Mouse (Mus musculus): Measurements from ENCODE around the gene Tlr7. TPM values are rescaled to one million over a fixed set of nuclear protein-coding genes. Genes with fewer than 3 reads are reported as not detected.
"Not testable (repeated sequence)": the region's sequence is repeated elsewhere in the genome, so short reads cannot be mapped to it uniquely, and the experiment has no call there.

Gene Tlr7
- 0.31 and 0.79 TPM in 2 replicates for polyA plus RNA-seq (2015; fragmentation: Nextera tagmentation; extraction: Ambion mirVana)

GRCm38 (mm10) chrX:167330399-167330798 lies at the start of gene Tlr7:
Tlr7 (minus strand) TSS chrX:167330558.
- Histone ChIP-seq H3K9ac (no peak within 1 kb of the TSS), H3K27ac (replicated peaks) (no peak within 1 kb of the TSS), H3K9me3 (no peaks in the 10 kb centered on the region), H3K4me1 (replicated peaks) (no peaks in the 10 kb centered on the region), H3K36me3 (no peaks in the 10 kb centered on the region), H3K4me2 (no peak within 1 kb of the TSS), H3K27me3 (0 out of 2 replicates have a peak, but pooled peaks cover 14% of the 10 kb centered on the region), H3K4me3 (no peak within 1 kb of the TSS)
- 90% methylated on average over 6 of the region's 6 CpGs for WGBS
- no peak for ATAC-seq (ENCODE audit: low FRiP score, low read depth)

- Histone ChIP-seq H3K4me3 (no peak overlapping the region), H3K36me3 (no peaks in the 10 kb centered on the region), H3K4me2 (no peak overlapping the region), H3K9ac (no peak overlapping the region), H3K27me3 (peaks cover 9% of the 10 kb centered on the region; the same call in 1 of the 2 replicates), H3K9me3 (no peaks in the 10 kb centered on the region), H3K4me1 (replicated peaks) (no peaks in the 10 kb centered on the region), H3K27ac (replicated peaks) (no peak overlapping the region)
- 58% methylated on average over 4 of the region's 4 CpGs for WGBS
- no peak for ATAC-seq (ENCODE audit: low FRiP score, low read depth)
Measured at GRCm38 (mm10) chrX:167380073-167380472, 49.7 kb upstream of the Tlr7 start.

DNA sequence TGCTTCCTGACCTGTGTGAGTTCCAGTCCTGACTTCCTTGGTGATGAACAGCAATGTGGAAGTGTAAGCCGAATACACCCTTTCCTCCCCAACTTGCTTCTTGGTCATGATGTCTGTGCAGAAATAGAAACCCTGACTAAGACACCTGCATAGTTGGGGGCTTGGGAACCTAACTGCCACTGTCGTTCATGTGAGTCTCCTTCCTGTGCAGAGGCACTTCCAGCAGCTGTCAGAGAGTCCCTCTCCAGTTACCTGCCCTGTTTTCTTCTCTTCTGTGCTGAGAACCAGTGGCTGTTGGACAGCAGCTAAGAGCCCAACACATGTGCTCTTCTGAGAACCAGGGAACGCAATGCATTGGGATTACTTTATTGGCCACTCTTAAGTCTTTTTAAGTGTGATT lies 30.9 kb upstream of the Tlr7 start:
- not testable (repeated sequence) for H3K9me3 ChIP-seq; H3K27me3 ChIP-seq; H3K4me3 ChIP-seq; ATAC-seq (ENCODE audit: low FRiP score, low read depth); H3K4me2 ChIP-seq; H3K27ac ChIP-seq (replicated peaks); H3K4me1 ChIP-seq (replicated peaks); H3K9ac ChIP-seq; H3K36me3 ChIP-seq
- WGBS = 91% methylated on average over 3 of the region's 3 CpGs

- Histone ChIP-seq H3K4me1 (replicated peaks) (no peaks in the 10 kb centered on the region), H3K4me2 (no peak overlapping the region), H3K36me3 (no peaks in the 10 kb centered on the region), H3K9me3 (no peaks in the 10 kb centered on the region), H3K27ac (replicated peaks) (no peak overlapping the region), H3K27me3 (0 out of 2 replicates have a peak, but pooled peaks cover 9% of the 10 kb centered on the region), H3K4me3 (no peak overlapping the region), H3K9ac (no peak overlapping the region)
- WGBS = 91% methylated on average over 7 of the region's 7 CpGs
- no peak for ATAC-seq (ENCODE audit: low FRiP score, low read depth)
Measured at GRCm38 (mm10) chrX:167359704-167360103, 29.3 kb upstream of the Tlr7 start.

GRCm38 (mm10) chrX:167357415-167357814 lies 27.1 kb upstream of the Tlr7 start:
- ATAC-seq (ENCODE audit: low FRiP score, low read depth) = no peak
- no peaks in the 10 kb centered on the region for H3K36me3 ChIP-seq
- WGBS = 84% methylated on average over 2 of the region's 2 CpGs
- H3K9ac ChIP-seq = no peak overlapping the region
- H3K4me2 ChIP-seq = no peak overlapping the region
- H3K9me3 ChIP-seq = no peaks in the 10 kb centered on the region
- no peak overlapping the region for H3K4me3 ChIP-seq
- 0 out of 2 replicates have a peak, but pooled peaks cover 2% of the 10 kb centered on the region for H3K27me3 ChIP-seq
- no peak overlapping the region for H3K27ac ChIP-seq (replicated peaks)
- H3K4me1 ChIP-seq (replicated peaks) = no peaks in the 10 kb centered on the region

DNA sequence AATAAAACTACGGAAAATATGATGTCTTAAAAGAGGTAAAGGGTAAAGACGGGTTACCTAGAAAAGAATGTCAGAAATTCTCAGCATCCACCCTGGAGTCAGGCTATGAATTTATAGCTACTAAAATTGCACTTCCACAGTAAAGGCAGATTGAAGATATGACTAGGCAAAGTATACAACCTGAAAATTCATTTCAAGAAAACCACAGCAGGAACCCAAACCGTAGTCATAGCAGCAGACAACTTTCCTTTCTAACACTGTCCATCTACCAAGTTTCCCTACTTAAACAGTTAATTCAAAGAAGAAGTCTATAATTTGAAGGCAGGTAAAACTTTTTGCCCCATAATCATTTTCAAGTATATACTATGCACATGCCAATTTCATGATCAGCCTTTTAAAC lies 25.6 kb upstream of the Tlr7 start:
- H3K27me3 ChIP-seq = 0 out of 2 replicates have a peak, but pooled peaks cover 2% of the 10 kb centered on the region
- no peak overlapping the region for H3K27ac ChIP-seq (replicated peaks)
- no peak overlapping the region for H3K4me3 ChIP-seq
- 92% methylated on average over 3 of the region's 3 CpGs for WGBS
- no peak for ATAC-seq (ENCODE audit: low FRiP score, low read depth)
- no peak overlapping the region for H3K9ac ChIP-seq
- H3K36me3 ChIP-seq = no peaks in the 10 kb centered on the region
- no peaks in the 10 kb centered on the region for H3K9me3 ChIP-seq
- no peaks in the 10 kb centered on the region for H3K4me1 ChIP-seq (replicated peaks)
- H3K4me2 ChIP-seq = no peak overlapping the region

DNA sequence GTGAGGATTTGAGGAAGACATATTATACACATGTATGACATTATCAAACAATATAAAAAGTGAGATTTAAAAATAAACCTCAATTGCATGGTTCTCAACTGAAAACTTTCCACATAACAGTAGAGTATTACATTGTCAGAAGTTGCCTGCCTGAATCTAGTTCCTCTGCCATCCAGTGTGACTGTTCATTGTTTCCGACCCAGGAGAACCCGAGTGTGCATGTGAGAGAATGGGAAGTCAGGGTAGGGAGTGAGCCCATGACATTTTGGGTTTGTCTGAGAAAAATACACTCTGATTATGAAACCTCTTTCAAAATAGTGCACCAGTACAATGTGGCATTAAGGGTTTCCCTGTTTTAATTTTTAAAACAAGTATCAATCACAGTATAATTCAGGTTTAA lies 23.3 kb upstream of the Tlr7 start:
- no peak for ATAC-seq (ENCODE audit: low FRiP score, low read depth)
- Histone ChIP-seq H3K36me3 (no peaks in the 10 kb centered on the region), H3K9me3 (no peaks in the 10 kb centered on the region), H3K27me3 (0 out of 2 replicates have a peak, but pooled peaks cover 2% of the 10 kb centered on the region), H3K4me2 (no peak overlapping the region), H3K9ac (no peak overlapping the region), H3K4me3 (no peak overlapping the region), H3K4me1 (replicated peaks) (no peaks in the 10 kb centered on the region), H3K27ac (replicated peaks) (no peak overlapping the region)
- 97% methylated on average over 2 of the region's 2 CpGs for WGBS

GRCm38 (mm10) chrX:167346440-167346839 lies 16.1 kb upstream of the Tlr7 start:
- no peak overlapping the region for H3K27ac ChIP-seq (replicated peaks)
- H3K4me1 ChIP-seq (replicated peaks) = no peaks in the 10 kb centered on the region
- H3K4me2 ChIP-seq = no peak overlapping the region
- H3K27me3 ChIP-seq = peaks cover 3% of the 10 kb centered on the region; the same call in 1 of the 2 replicates
- 84% methylated on average over 1 of the region's 1 CpGs for WGBS
- H3K9ac ChIP-seq = no peak overlapping the region
- no peak overlapping the region for H3K4me3 ChIP-seq
- no peaks in the 10 kb centered on the region for H3K9me3 ChIP-seq
- ATAC-seq (ENCODE audit: low FRiP score, low read depth) = no peak
- H3K36me3 ChIP-seq = no peaks in the 10 kb centered on the region

DNA sequence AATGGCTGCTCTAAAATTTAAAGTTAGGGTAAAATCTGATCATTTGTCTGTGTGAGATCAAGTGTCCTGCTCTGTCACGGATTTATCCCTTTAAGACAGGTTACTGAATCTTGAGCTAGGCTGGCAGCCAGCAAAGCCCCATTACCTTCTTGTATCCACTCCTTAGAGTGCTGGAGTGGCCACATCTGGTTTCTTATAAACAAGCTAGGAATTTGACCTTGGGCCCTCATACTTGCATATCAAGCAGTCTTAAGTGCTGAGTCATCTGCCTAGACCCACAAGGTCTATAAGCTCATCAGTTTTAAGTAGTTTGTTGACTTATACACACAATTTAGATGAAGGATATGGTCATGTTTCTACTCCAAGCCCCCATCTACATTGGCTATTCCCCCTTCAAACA lies 14.0 kb upstream of the Tlr7 start:
- H3K9ac ChIP-seq = no peak overlapping the region
- H3K36me3 ChIP-seq = no peaks in the 10 kb centered on the region
- H3K27ac ChIP-seq (replicated peaks) = no peak overlapping the region
- no peaks in the 10 kb centered on the region for H3K9me3 ChIP-seq
- H3K4me3 ChIP-seq = no peak overlapping the region
- H3K27me3 ChIP-seq = peaks cover 3% of the 10 kb centered on the region; the same call in 1 of the 2 replicates
- no peak for ATAC-seq (ENCODE audit: low FRiP score, low read depth)
- WGBS = 88% methylated on average over 1 of the region's 1 CpGs
- no peak overlapping the region for H3K4me2 ChIP-seq
- H3K4me1 ChIP-seq (replicated peaks) = no peaks in the 10 kb centered on the region

DNA sequence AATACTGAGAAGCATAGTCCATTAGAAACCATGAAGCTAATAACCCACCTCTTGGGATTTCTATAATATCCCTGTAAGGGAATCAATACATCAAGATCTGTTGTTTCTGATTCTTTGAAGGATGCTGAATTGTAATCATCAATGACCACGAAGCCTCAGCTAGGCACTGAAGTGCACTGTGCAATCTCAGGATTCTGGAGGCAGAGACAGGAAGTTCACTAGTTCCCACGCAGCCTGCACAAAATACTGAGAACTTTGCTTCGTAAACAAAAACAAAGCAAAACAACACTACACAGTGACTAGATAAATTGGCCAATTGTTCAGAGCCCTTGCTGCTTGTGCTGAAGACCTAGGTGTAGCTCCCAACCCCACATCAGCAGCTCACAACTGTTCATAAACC lies 11.5 kb upstream of the Tlr7 start:
- H3K27ac ChIP-seq (replicated peaks) = no peak overlapping the region
- H3K9me3 ChIP-seq = no peaks in the 10 kb centered on the region
- no peak overlapping the region for H3K9ac ChIP-seq
- no peak overlapping the region for H3K4me3 ChIP-seq
- no peaks in the 10 kb centered on the region for H3K36me3 ChIP-seq
- H3K4me1 ChIP-seq (replicated peaks) = no peaks in the 10 kb centered on the region
- no peak for ATAC-seq (ENCODE audit: low FRiP score, low read depth)
- H3K4me2 ChIP-seq = no peak overlapping the region
- no peaks in the 10 kb centered on the region for H3K27me3 ChIP-seq
- WGBS = 93% methylated on average over 3 of the region's 3 CpGs

DNA sequence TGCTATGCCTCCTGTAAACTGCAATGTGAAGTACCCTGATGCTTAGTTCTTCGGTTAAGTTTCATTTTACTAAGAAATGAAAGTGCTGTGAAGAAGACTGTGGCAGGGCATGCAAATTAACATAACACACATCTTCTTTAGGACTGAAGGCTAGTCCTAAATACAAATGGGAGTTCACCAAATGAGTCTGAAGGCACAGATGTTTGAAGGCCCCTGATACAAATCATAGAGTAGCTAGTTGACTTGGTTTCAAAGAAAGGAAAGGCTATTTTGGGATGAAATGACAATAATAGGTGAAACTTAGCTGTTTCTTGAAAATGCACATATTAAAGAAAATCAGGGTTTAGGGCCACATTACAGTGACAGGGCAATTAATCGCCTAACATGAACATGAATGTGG lies 9.8 kb upstream of the Tlr7 start:
- Histone ChIP-seq H3K27ac (replicated peaks) (no peak overlapping the region), H3K9ac (no peak overlapping the region), H3K4me3 (no peak overlapping the region), H3K36me3 (no peaks in the 10 kb centered on the region), H3K27me3 (no peaks in the 10 kb centered on the region), H3K9me3 (no peaks in the 10 kb centered on the region), H3K4me1 (replicated peaks) (no peaks in the 10 kb centered on the region), H3K4me2 (no peak overlapping the region)
- 91% methylated on average over 2 of the region's 2 CpGs for WGBS
- no peak for ATAC-seq (ENCODE audit: low FRiP score, low read depth)

DNA sequence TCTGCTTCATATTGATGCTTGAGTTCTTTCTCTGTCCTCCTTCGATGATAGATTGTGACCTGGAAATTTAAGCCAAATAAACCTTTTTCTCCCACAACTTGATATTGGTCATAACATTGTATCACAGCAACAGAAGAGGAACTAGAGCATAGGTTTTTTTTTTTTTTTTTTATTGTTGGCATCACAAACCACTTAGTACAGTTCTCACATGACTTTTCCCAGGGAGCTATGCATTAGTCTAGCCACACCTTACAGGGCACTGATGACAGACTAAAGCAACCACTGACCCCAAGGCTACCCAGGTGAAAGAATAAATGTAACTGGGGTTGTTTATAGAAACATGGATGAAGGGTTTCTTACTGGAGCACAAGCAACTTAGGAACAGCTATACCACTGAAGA lies 7.6 kb upstream of the Tlr7 start:
- WGBS = 94% methylated on average over 1 of the region's 1 CpGs
- Histone ChIP-seq H3K9me3 (no peaks in the 10 kb centered on the region), H3K4me1 (replicated peaks) (no peaks in the 10 kb centered on the region), H3K36me3 (no peaks in the 10 kb centered on the region), H3K4me3 (no peak overlapping the region), H3K9ac (no peak overlapping the region), H3K27me3 (no peaks in the 10 kb centered on the region), H3K4me2 (no peak overlapping the region), H3K27ac (replicated peaks) (no peak overlapping the region)
- ATAC-seq (ENCODE audit: low FRiP score, low read depth) = no peak

- no peaks in the 10 kb centered on the region for H3K9me3 ChIP-seq
- no peak overlapping the region for H3K9ac ChIP-seq
- H3K4me3 ChIP-seq = no peak overlapping the region
- H3K27ac ChIP-seq (replicated peaks) = no peak overlapping the region
- WGBS = 90% methylated on average over 1 of the region's 1 CpGs
- H3K27me3 ChIP-seq = 0 out of 2 replicates have a peak, but pooled peaks cover 7% of the 10 kb centered on the region
- ATAC-seq (ENCODE audit: low FRiP score, low read depth) = no peak
- H3K36me3 ChIP-seq = no peaks in the 10 kb centered on the region
- no peaks in the 10 kb centered on the region for H3K4me1 ChIP-seq (replicated peaks)
- H3K4me2 ChIP-seq = no peak overlapping the region
Measured at GRCm38 (mm10) chrX:167334571-167334970, 4.2 kb upstream of the Tlr7 start.

Measured in hindbrain, embryonic 15.5 days (tissue).